Mouse (Mus musculus): ENCODE results near the gene Wscd1. TPM values are rescaled to one million over a fixed set of nuclear protein-coding genes. Genes with fewer than 3 reads are reported as not detected.

Wscd1 gene
- polyA plus RNA-seq, 1 experiment from 2014 or later: 54.4 TPM

GRCm38 (mm10) chr11:71751174-71751611 lies 1.5 kb downstream of the Wscd1 start:
- peak overlapping the region; percentile 58 for H3K27ac ChIP-seq (ENCODE audit: low read depth, low read length)
- under 1% methylated on average over 41 of the region's 41 CpGs for WGBS
- no peaks in the 10 kb centered on the region for H3K9me3 ChIP-seq (ENCODE audit: control insufficient read depth, low read length)
- ATAC-seq (ENCODE audit: low FRiP score) (no peak; the same call in none of the 2 replicates), DNase-seq (ENCODE audit: low spot score, missing footprints) (peak; percentile 94)
- no peaks in the 10 kb centered on the region for H3K27me3 ChIP-seq (ENCODE audit: control insufficient read depth, insufficient read depth, low read length)
- H3K4me2 ChIP-seq: peak overlapping the region; percentile 73
- peak overlapping the region; percentile 67 for H3K4me3 ChIP-seq (ENCODE audit: low read depth, low read length)
- H3K9ac ChIP-seq (ENCODE audit: low read length): peak overlapping the region; percentile 75
- H3K36me3 ChIP-seq (ENCODE audit: control insufficient read depth, insufficient read depth, low read length): no peaks in the 10 kb centered on the region
- H3K4me1 ChIP-seq (ENCODE audit: control insufficient read depth, insufficient read depth, low read length): peaks cover 40% of the 10 kb centered on the region

- no peak for ATAC-seq (ENCODE audit: low FRiP score)
- no peaks in the 10 kb centered on the region for H3K27me3 ChIP-seq (ENCODE audit: control insufficient read depth, insufficient read depth, low read length)
- H3K4me2 ChIP-seq: peak overlapping the region; percentile 73
- H3K4me1 ChIP-seq (ENCODE audit: control insufficient read depth, insufficient read depth, low read length): peaks cover 45% of the 10 kb centered on the region
- peak; percentile 94 for DNase-seq (ENCODE audit: low spot score, missing footprints)
- peak overlapping the region; percentile 67 for H3K4me3 ChIP-seq (ENCODE audit: low read depth, low read length)
- WGBS: 14% methylated on average over 12 of the region's 12 CpGs
- H3K36me3 ChIP-seq (ENCODE audit: control insufficient read depth, insufficient read depth, low read length): no peaks in the 10 kb centered on the region
- no peaks in the 10 kb centered on the region for H3K9me3 ChIP-seq (ENCODE audit: control insufficient read depth, low read length)
- peak overlapping the region; percentile 17; the same call in 1 of the 2 replicates for H3K27ac ChIP-seq (ENCODE audit: low read depth, low read length)
- H3K9ac ChIP-seq (ENCODE audit: low read length): peak overlapping the region; percentile 75
Measured at GRCm38 (mm10) chr11:71751689-71752088, 2.0 kb downstream of the Wscd1 start.

GRCm38 (mm10) chr11:71752626-71753025 lies 2.9 kb downstream of the Wscd1 start:
- DNase-seq (ENCODE audit: low spot score, missing footprints) (peak; percentile 86), ATAC-seq (ENCODE audit: low FRiP score) (no peak)
- no peaks in the 10 kb centered on the region for H3K36me3 ChIP-seq (ENCODE audit: control insufficient read depth, insufficient read depth, low read length)
- H3K27ac ChIP-seq (ENCODE audit: low read depth, low read length): no peak overlapping the region
- no peaks in the 10 kb centered on the region for H3K27me3 ChIP-seq (ENCODE audit: control insufficient read depth, insufficient read depth, low read length)
- WGBS: 58% methylated on average over 3 of the region's 3 CpGs
- H3K9me3 ChIP-seq (ENCODE audit: control insufficient read depth, low read length): no peaks in the 10 kb centered on the region
- H3K4me2 ChIP-seq: peak overlapping the region; percentile 73
- peak overlapping the region; percentile 75 for H3K9ac ChIP-seq (ENCODE audit: low read length)
- peak overlapping the region; percentile 67 for H3K4me3 ChIP-seq (ENCODE audit: low read depth, low read length)
- H3K4me1 ChIP-seq (ENCODE audit: control insufficient read depth, insufficient read depth, low read length): peaks cover 55% of the 10 kb centered on the region

- H3K9ac ChIP-seq (ENCODE audit: low read length): no peak overlapping the region
- H3K36me3 ChIP-seq (ENCODE audit: control insufficient read depth, insufficient read depth, low read length): peaks cover 2% of the 10 kb centered on the region; the same call in 1 of the 2 replicates
- DNase-seq (ENCODE audit: low spot score, missing footprints): no peak
- peaks cover 78% of the 10 kb centered on the region for H3K4me1 ChIP-seq (ENCODE audit: control insufficient read depth, insufficient read depth, low read length)
- 0 out of 2 replicates have a peak overlapping the region, but pooled peaks have one; percentile 23 for H3K27ac ChIP-seq (ENCODE audit: low read depth, low read length)
- H3K4me3 ChIP-seq (ENCODE audit: low read depth, low read length): no peak overlapping the region
- 45% methylated on average over 2 of the region's 2 CpGs for WGBS
- no peak for ATAC-seq (ENCODE audit: low FRiP score)
- H3K9me3 ChIP-seq (ENCODE audit: control insufficient read depth, low read length): no peaks in the 10 kb centered on the region
- H3K4me2 ChIP-seq: peak overlapping the region; percentile 19; the same call in 1 of the 2 replicates
- H3K27me3 ChIP-seq (ENCODE audit: control insufficient read depth, insufficient read depth, low read length): no peaks in the 10 kb centered on the region
Measured at GRCm38 (mm10) chr11:71755115-71755514, 5.4 kb downstream of the Wscd1 start.

- H3K9ac ChIP-seq (ENCODE audit: low read length): 0 out of 2 replicates have a peak overlapping the region, but pooled peaks have one; percentile 20
- H3K9me3 ChIP-seq (ENCODE audit: control insufficient read depth, low read length): no peaks in the 10 kb centered on the region
- no peaks in the 10 kb centered on the region for H3K27me3 ChIP-seq (ENCODE audit: control insufficient read depth, insufficient read depth, low read length)
- H3K36me3 ChIP-seq (ENCODE audit: control insufficient read depth, insufficient read depth, low read length): peaks cover 7% of the 10 kb centered on the region; the same call in 1 of the 2 replicates
- ATAC-seq (ENCODE audit: low FRiP score): no peak
- 37% methylated on average over 3 of the region's 3 CpGs for WGBS
- peak overlapping the region; percentile 3; the same call in 1 of the 2 replicates for H3K4me2 ChIP-seq
- peak overlapping the region; percentile 97 for H3K27ac ChIP-seq (ENCODE audit: low read depth, low read length)
- DNase-seq (ENCODE audit: low spot score, missing footprints): no peak
- no peak overlapping the region for H3K4me3 ChIP-seq (ENCODE audit: low read depth, low read length)
- H3K4me1 ChIP-seq (ENCODE audit: control insufficient read depth, insufficient read depth, low read length): peaks cover 85% of the 10 kb centered on the region
Measured at GRCm38 (mm10) chr11:71756325-71756724, 6.6 kb downstream of the Wscd1 start.

- Histone ChIP-seq H3K9ac (ENCODE audit: low read length) (peak overlapping the region; percentile 46), H3K36me3 (ENCODE audit: control insufficient read depth, insufficient read depth, low read length) (peaks cover 10% of the 10 kb centered on the region; the same call in 1 of the 2 replicates), H3K4me1 (ENCODE audit: control insufficient read depth, insufficient read depth, low read length) (peaks cover 86% of the 10 kb centered on the region), H3K4me2 (peak overlapping the region; percentile 25; the same call in 1 of the 2 replicates), H3K9me3 (ENCODE audit: control insufficient read depth, low read length) (no peaks in the 10 kb centered on the region), H3K27ac (ENCODE audit: low read depth, low read length) (peak overlapping the region; percentile 97), H3K27me3 (ENCODE audit: control insufficient read depth, insufficient read depth, low read length) (no peaks in the 10 kb centered on the region), H3K4me3 (ENCODE audit: low read depth, low read length) (no peak overlapping the region)
- DNase-seq (ENCODE audit: low spot score, missing footprints) (peak; percentile 95), ATAC-seq (ENCODE audit: low FRiP score) (peak; percentile 94)
- 10% methylated on average over 21 of the region's 21 CpGs for WGBS
Measured at GRCm38 (mm10) chr11:71758211-71759110, 8.7 kb downstream of the Wscd1 start.

- no peak for ATAC-seq (ENCODE audit: low FRiP score)
- H3K4me1 ChIP-seq (ENCODE audit: control insufficient read depth, insufficient read depth, low read length): peaks cover 86% of the 10 kb centered on the region
Measured at GRCm38 (mm10) chr11:71760991-71761390, 11.3 kb downstream of the Wscd1 start.

GRCm38 (mm10) chr11:71763154-71763553 lies 13.4 kb downstream of the Wscd1 start:
- 17% methylated on average over 5 of the region's 5 CpGs for WGBS
- Histone ChIP-seq H3K27me3 (ENCODE audit: control insufficient read depth, insufficient read depth, low read length) (no peaks in the 10 kb centered on the region), H3K9me3 (ENCODE audit: control insufficient read depth, low read length) (no peaks in the 10 kb centered on the region), H3K9ac (ENCODE audit: low read length) (peak overlapping the region; percentile 24), H3K4me2 (no peak overlapping the region), H3K4me3 (ENCODE audit: low read depth, low read length) (no peak overlapping the region), H3K27ac (ENCODE audit: low read depth, low read length) (peak overlapping the region; percentile 86), H3K4me1 (ENCODE audit: control insufficient read depth, insufficient read depth, low read length) (peaks cover 65% of the 10 kb centered on the region), H3K36me3 (ENCODE audit: control insufficient read depth, insufficient read depth, low read length) (peaks cover 16% of the 10 kb centered on the region; the same call in 1 of the 2 replicates)
- no peak for ATAC-seq (ENCODE audit: low FRiP score)
- peak; percentile 86 for DNase-seq (ENCODE audit: low spot score, missing footprints)

More at GRCm38 (mm10) chr11:71760991-71761390, 11.3 kb downstream of the Wscd1 start:
- Histone ChIP-seq H3K27ac (ENCODE audit: low read depth, low read length) (no peak overlapping the region), H3K4me3 (ENCODE audit: low read depth, low read length) (no peak overlapping the region), H3K4me2 (no peak overlapping the region), H3K9ac (ENCODE audit: low read length) (no peak overlapping the region), H3K36me3 (ENCODE audit: control insufficient read depth, insufficient read depth, low read length) (peaks cover 10% of the 10 kb centered on the region; the same call in 1 of the 2 replicates), H3K27me3 (ENCODE audit: control insufficient read depth, insufficient read depth, low read length) (no peaks in the 10 kb centered on the region), H3K9me3 (ENCODE audit: control insufficient read depth, low read length) (no peaks in the 10 kb centered on the region)
- 81% methylated on average over 8 of the region's 9 CpGs for WGBS
- no peak for DNase-seq (ENCODE audit: low spot score, missing footprints)

Measured in midbrain, embryonic 11.5 days (tissue).